Mouse (Mus musculus) C2C12 (cell line): ENCODE results near the gene Filip1l.

Source experiments
- CEBPB ChIP-seq: IDR thresholded peaks from one replicate; pipeline ENCODE4 v1.6.1; 2011; ENCODE audit warnings: low read depth, mild to moderate bottlenecking, control low read depth, moderate library complexity
- CTCF ChIP-seq: IDR thresholded peaks from one replicate; pipeline ENCODE4 v1.5.1; 2011; ENCODE audit not compliant: control insufficient read depth, insufficient read depth, insufficient read length
- FOSL1 ChIP-seq: IDR thresholded peaks from one replicate; pipeline ENCODE4 v1.8.0; 2011; ENCODE audit warnings: mild to moderate bottlenecking, low read length; ENCODE audit not compliant: poor library complexity, insufficient read depth, severe bottlenecking
- MAX ChIP-seq: IDR thresholded peaks from one replicate; pipeline ENCODE4 v1.6.1; 2011; ENCODE audit warnings: mild to moderate bottlenecking, control low read depth
- MYOD1 ChIP-seq: IDR thresholded peaks from one replicate; pipeline ENCODE4 v1.6.1; 2011; ENCODE audit warnings: low read depth; ENCODE audit not compliant: control insufficient read depth, insufficient read length
- MYOG ChIP-seq: IDR thresholded peaks from one replicate; pipeline ENCODE4 v1.6.1; 2011; ENCODE audit not compliant: control insufficient read depth, insufficient read length; ENCODE audit errors: extremely low read depth
- USF1 ChIP-seq: IDR thresholded peaks from one replicate; pipeline ENCODE4 v1.6.1; 2011; ENCODE audit warnings: low read depth, mild to moderate bottlenecking, control low read depth, moderate library complexity

DNA sequence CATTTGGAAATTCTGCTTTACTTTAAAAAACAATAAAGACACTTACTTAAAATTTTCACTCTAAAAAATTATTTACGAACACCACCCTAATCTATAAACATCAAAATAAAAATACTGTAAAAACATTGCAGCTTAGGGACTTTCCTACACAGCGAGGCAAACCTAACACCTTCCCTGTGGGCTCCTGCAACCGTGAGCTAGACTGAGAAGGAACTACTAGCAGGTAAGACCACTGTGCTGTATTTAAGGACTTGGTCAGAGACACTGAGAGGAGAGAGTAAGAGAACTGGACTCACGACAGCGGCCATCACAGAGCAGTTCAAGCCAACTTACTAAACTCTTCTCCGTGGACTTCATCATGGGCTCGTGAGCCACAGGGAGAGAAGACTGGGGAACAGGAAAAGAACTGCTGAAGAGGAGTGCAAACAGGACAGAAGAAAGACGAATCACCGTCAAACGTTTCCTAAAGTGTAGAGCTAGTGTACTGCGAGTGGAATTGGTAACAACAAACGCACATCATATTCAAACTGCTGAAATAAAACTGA, 117.5 kb downstream of the Filip1l start:
- no peak for TF ChIP-seq CTCF
- no peak for TF ChIP-seq MAX
- no peak for TF ChIP-seq MYOD1
- TF ChIP-seq CEBPB: no peak
- no peak for TF ChIP-seq USF1
- no peak for TF ChIP-seq MYOG
- no peak for TF ChIP-seq FOSL1
